Mouse (Mus musculus) stomach, postnatal 0 days (tissue): Measurements from ENCODE around the gene Nat9. TPM values are rescaled to one million over a fixed set of nuclear protein-coding genes. Genes with fewer than 3 reads are reported as not detected.

Source experiments
- ATAC-seq: fragments of 200-750 bp; cut with Nextera tagmentation; 2 replicates; pipeline ENCODE4 v1.8.0; 2017; ENCODE audit not compliant: low FRiP score, low TSS enrichment
- DNase-seq: peaks from one replicate; pipeline ENCODE4 v3.0.0-alpha.2; 2016; ENCODE audit warnings: low spot score
- H3K27ac ChIP-seq: fragments of 300-500 bp; sonication (generic); replicated peaks from 2 replicates; pipeline ENCODE4 v1.5.1; 2014; ENCODE audit warnings: mild to moderate bottlenecking, control low read depth
- H3K27me3 ChIP-seq: fragments of 300-500 bp; sonication (generic); 2 replicates; pipeline ENCODE4 v1.6.1; 2014; ENCODE audit warnings: low read length; ENCODE audit not compliant: control insufficient read depth, insufficient read depth
- H3K36me3 ChIP-seq: fragments of 300-500 bp; sonication (generic); 2 replicates; pipeline ENCODE4 v1.6.1; 2014; ENCODE audit warnings: low read length, mixed read lengths; ENCODE audit not compliant: control insufficient read depth, insufficient read depth
- H3K4me1 ChIP-seq: fragments of 300-500 bp; sonication (generic); replicated peaks from 2 replicates; pipeline ENCODE4 v1.6.1; 2014; ENCODE audit warnings: antibody characterized with exemption; ENCODE audit not compliant: control insufficient read depth, insufficient read depth
- H3K4me2 ChIP-seq: fragments of 300-500 bp; sonication (generic); replicated peaks from 2 replicates; pipeline ENCODE4 v1.6.1; 2014; ENCODE audit warnings: low read depth, mild to moderate bottlenecking, control low read depth, moderate library complexity
- H3K4me3 ChIP-seq: fragments of 300-500 bp; sonication (generic); 2 replicates; pipeline ENCODE4 v1.5.1; 2014; ENCODE audit warnings: low read depth, low read length, control low read depth
- H3K9ac ChIP-seq: fragments of 300-500 bp; sonication (generic); 2 replicates; pipeline ENCODE4 v1.6.1; 2014; ENCODE audit warnings: mild to moderate bottlenecking, low read length, control low read depth, mixed read lengths
- H3K9me3 ChIP-seq: fragments of 300-500 bp; sonication (generic); 2 replicates; pipeline ENCODE4 v1.6.1; 2016; ENCODE audit warnings: low read length; ENCODE audit not compliant: control insufficient read depth
- CTCF ChIP-seq: IDR thresholded peaks from 2 replicates; pipeline ENCODE4 v1.5.1; 2016; ENCODE audit warnings: antibody characterized with exemption, low read depth, mild to moderate bottlenecking, moderate library complexity
- EP300 ChIP-seq: optimal IDR thresholded peaks from 2 replicates; pipeline ENCODE3; 2016; ENCODE audit warnings: antibody characterized with exemption
- WGBS: fragments of 180-500 bp; shearing (Covaris S2); extraction: QIAGEN DNeasy Blood & Tissue Kit; methylation state at CpG from one replicate; pipeline ENCODE4 v1.1.7; 2014; 5-methylcytosine and 5-hydroxymethylcytosine counted together
- polyA plus RNA-seq: library from polyadenylated mRNA; unstranded; fragments of >200 nt; fragmentation: Nextera tagmentation; extraction: Ambion mirVana; gene quantifications from 2 replicates; pipeline ENCODE4 v1.2.1, GENCODE M21; 2015

The Nat9 gene
- polyA plus RNA-seq, 1 experiment from 2014 or later, result 18.1 TPM

- Histone ChIP-seq H3K4me2 (no peak overlapping the region; the same call in 1 of the 2 replicates), H3K9me3 (no peaks in the 10 kb centered on the region), H3K36me3 (no peaks in the 10 kb centered on the region), H3K27ac (no peak overlapping the region), H3K4me1 (peaks cover 3% of the 10 kb centered on the region; the same call in 1 of the 2 replicates), H3K27me3 (no peaks in the 10 kb centered on the region), H3K4me3 (no peak overlapping the region), H3K9ac (no peak overlapping the region)
- WGBS, result 79% methylated on average over 13 of the region's 13 CpGs
- no peak for ATAC-seq
- peak; percentile 22 for TF ChIP-seq CTCF
- TF ChIP-seq EP300, result no peak
- DNase-seq, result no peak
Observed at GRCm38 (mm10) chr11:115188539-115189231, 1.0 kb upstream of the Nat9 start.

- WGBS, result under 1% methylated on average over 39 of the region's 39 CpGs
- H3K36me3 ChIP-seq, result no peaks in the 10 kb centered on the region
- H3K4me1 ChIP-seq, result peaks cover 3% of the 10 kb centered on the region; the same call in 1 of the 2 replicates
- peak within 1 kb of the TSS; percentile 93 for H3K4me2 ChIP-seq
- peak; percentile 90 for ATAC-seq
- peak within 1 kb of the TSS; percentile 75 for H3K9ac ChIP-seq
- H3K27ac ChIP-seq, result peak within 1 kb of the TSS; percentile 86
- peak; percentile 99 for DNase-seq
- peak within 1 kb of the TSS; percentile 65 for H3K4me3 ChIP-seq
- no peaks in the 10 kb centered on the region for H3K27me3 ChIP-seq
- H3K9me3 ChIP-seq, result no peaks in the 10 kb centered on the region
- TF ChIP-seq CTCF (peak; percentile 58), EP300 (no peak)
Observed at GRCm38 (mm10) chr11:115187224-115187639, 427 bp downstream of the Nat9 start, which contains the start of gene Tmem104. Tmem104 (plus strand) TSS chr11:115187487.

- no peak overlapping the region for H3K27ac ChIP-seq
- 33% methylated on average over 4 of the region's 4 CpGs for WGBS
- H3K4me2 ChIP-seq, result no peak overlapping the region
- H3K27me3 ChIP-seq, result no peaks in the 10 kb centered on the region
- TF ChIP-seq CTCF (no peak), EP300 (no peak)
- ATAC-seq (no peak), DNase-seq (no peak)
- H3K4me3 ChIP-seq, result no peak overlapping the region
- H3K9me3 ChIP-seq, result no peaks in the 10 kb centered on the region
- peaks cover 3% of the 10 kb centered on the region; the same call in 1 of the 2 replicates for H3K4me1 ChIP-seq
- H3K9ac ChIP-seq, result no peak overlapping the region
- no peaks in the 10 kb centered on the region for H3K36me3 ChIP-seq
Observed at GRCm38 (mm10) chr11:115184973-115185372, 2.7 kb downstream of the Nat9 start.

GRCm38 (mm10) chr11:115181913-115182638, 5.6 kb downstream of the Nat9 start:
- Histone ChIP-seq H3K4me3 (no peak overlapping the region), H3K27me3 (no peaks in the 10 kb centered on the region), H3K27ac (no peak overlapping the region), H3K9me3 (no peaks in the 10 kb centered on the region), H3K36me3 (no peaks in the 10 kb centered on the region), H3K9ac (no peak overlapping the region), H3K4me1 (peaks cover 2% of the 10 kb centered on the region; the same call in 1 of the 2 replicates), H3K4me2 (no peak overlapping the region)
- WGBS, result 18% methylated on average over 12 of the region's 12 CpGs
- ATAC-seq, result no peak
- TF ChIP-seq EP300 (no peak), CTCF (peak; percentile 96)
- DNase-seq, result peak; percentile 89

GRCm38 (mm10) chr11:115179881-115180280, 7.8 kb downstream of the Nat9 start:
- no peaks in the 10 kb centered on the region for H3K27me3 ChIP-seq
- WGBS, result 57% methylated on average over 6 of the region's 6 CpGs
- no peak for TF ChIP-seq EP300
- TF ChIP-seq CTCF, result no peak
- H3K27ac ChIP-seq, result no peak overlapping the region
- DNase-seq (no peak), ATAC-seq (no peak)
- no peak overlapping the region for H3K4me2 ChIP-seq
- H3K4me1 ChIP-seq, result 0 out of 2 replicates have a peak, but pooled peaks cover 2% of the 10 kb centered on the region
- H3K36me3 ChIP-seq, result no peaks in the 10 kb centered on the region
- no peak overlapping the region for H3K9ac ChIP-seq
- no peak overlapping the region for H3K4me3 ChIP-seq
- H3K9me3 ChIP-seq, result no peaks in the 10 kb centered on the region

- H3K9ac ChIP-seq, result 0 out of 2 replicates have a peak overlapping the region, but pooled peaks have one; percentile 13
- 0 out of 2 replicates have a peak, but pooled peaks cover 2% of the 10 kb centered on the region for H3K4me1 ChIP-seq
- no peak overlapping the region for H3K4me2 ChIP-seq
- DNase-seq, result no peak
- no peaks in the 10 kb centered on the region for H3K36me3 ChIP-seq
- TF ChIP-seq EP300 (no peak), CTCF (no peak)
- H3K27ac ChIP-seq, result no peak overlapping the region
- no peak for ATAC-seq
- H3K4me3 ChIP-seq, result no peak overlapping the region
- H3K27me3 ChIP-seq, result no peaks in the 10 kb centered on the region
- 56% methylated on average over 6 of the region's 6 CpGs for WGBS
- H3K9me3 ChIP-seq, result no peaks in the 10 kb centered on the region
Observed at GRCm38 (mm10) chr11:115179191-115179590, 8.5 kb downstream of the Nat9 start.
